Mouse (Mus musculus) C2C12 (cell line): Measurements from ENCODE around the gene Actrt2.

Experiments
- CTCF ChIP-seq: IDR thresholded peaks from one replicate; pipeline ENCODE4 v1.5.1; 2011; ENCODE audit not compliant: control insufficient read depth, insufficient read depth, insufficient read length
- MAX ChIP-seq: IDR thresholded peaks from one replicate; pipeline ENCODE4 v1.6.1; 2011; ENCODE audit warnings: mild to moderate bottlenecking, control low read depth
- MYOD1 ChIP-seq: IDR thresholded peaks from one replicate; pipeline ENCODE4 v1.6.1; 2011; ENCODE audit warnings: low read depth; ENCODE audit not compliant: control insufficient read depth, insufficient read length
- USF1 ChIP-seq: IDR thresholded peaks from one replicate; pipeline ENCODE4 v1.6.1; 2011; ENCODE audit warnings: low read depth, mild to moderate bottlenecking, control low read depth, moderate library complexity

GRCm38 (mm10) chr4:154632800-154633764 is 34.6 kb downstream of the Actrt2 start:
- TF ChIP-seq USF1 (no peak), CTCF (no peak), MAX (no peak), MYOD1 (no peak)
